8 mouse cellular contexts compared by ENCODE assay signal in the genomic region with DNA sequence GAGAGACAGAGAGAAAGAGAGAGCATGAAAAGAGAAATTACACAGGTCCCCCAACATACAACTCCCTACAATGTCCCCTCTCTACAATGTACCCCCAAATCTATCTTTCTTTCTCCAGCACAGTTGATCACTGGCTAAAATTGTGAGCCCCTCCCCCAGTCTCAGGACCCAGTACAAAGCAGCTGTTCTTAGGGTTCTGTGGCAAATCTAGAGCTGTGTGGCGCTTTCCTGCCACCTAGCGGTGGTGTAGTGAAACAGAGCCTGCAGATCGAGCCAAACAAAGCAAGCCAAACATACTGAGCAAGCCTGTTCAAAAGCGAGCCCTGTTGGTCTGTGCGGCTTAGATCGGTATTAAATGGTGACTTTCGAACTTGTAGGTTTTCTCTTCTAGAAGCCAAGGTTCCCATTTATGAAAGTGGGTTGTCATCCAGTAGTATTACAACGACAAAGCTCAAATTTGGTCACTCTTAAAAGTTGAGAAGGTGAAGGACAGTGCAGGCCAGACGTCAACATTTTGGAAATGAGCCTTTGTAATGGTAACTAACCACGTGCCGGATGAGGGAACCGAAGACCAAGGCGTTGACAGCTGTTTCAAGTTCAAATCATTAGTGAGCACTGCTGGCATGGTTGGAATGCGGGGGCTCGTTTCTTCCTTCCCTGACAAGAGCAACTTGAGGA. TPM values are rescaled to one million over a fixed set of nuclear protein-coding genes. Genes with fewer than 3 reads are reported as not detected.
A peak's percentile ranks its signal among the peaks of the same experiment; 100 is the strongest.
DNase-seq lines count a peak whose midpoint lies in the region; ATAC-seq and TF ChIP-seq lines count a peak whose summit lies in the region.

No protein-coding gene starts in this region.

- no peak overlapping the region for H3K4me3 ChIP-seq in cortical plate, adult 2 months (ENCODE audit: insufficient read depth, low read length)
- no peak overlapping the region for H3K4me3 ChIP-seq in intestine, embryonic 16.5 days (ENCODE audit: low read length)
- H3K4me3 ChIP-seq in midbrain, embryonic 13.5 days (replicated peaks), result no peak overlapping the region

- WGBS in intestine, embryonic 16.5 days, result 32% methylated on average over 15 of the region's 15 CpGs
- 27% methylated on average over 15 of the region's 15 CpGs for WGBS in midbrain, embryonic 13.5 days

- TF ChIP-seq CTCF in cortical plate, adult 2 months (IDR thresholded peaks at IDR 0.05; ENCODE audit: extremely low read depth, insufficient read depth, low read length), result peak; percentile 94

- TF ChIP-seq POLR2A in cortical plate, adult 2 months (IDR thresholded peaks at IDR 0.05; ENCODE audit: extremely low read depth, insufficient read depth, low read length), result no peak

- no peak overlapping the region for H3K4me2 ChIP-seq in intestine, embryonic 16.5 days (ENCODE audit: low read depth, low read length)
- no peak overlapping the region for H3K4me2 ChIP-seq in midbrain, embryonic 13.5 days (replicated peaks)

- no peaks in the 10 kb centered on the region for H3K4me1 ChIP-seq in cortical plate, adult 2 months (ENCODE audit: control insufficient read depth, insufficient read depth, low read length)
- no peaks in the 10 kb centered on the region for H3K4me1 ChIP-seq in intestine, embryonic 16.5 days (ENCODE audit: control insufficient read depth, insufficient read depth, low read length)
- H3K4me1 ChIP-seq in midbrain, embryonic 13.5 days (replicated peaks), result peaks cover 31% of the 10 kb centered on the region

- intact Hi-C loops in left cerebral cortex, postnatal 14 days (cut with DNase I), result loop anchor here (2.0 to 10.0 kb wide), 3 partner anchors 143 to 565 kb away; a partner anchor contains a TSS

- H3K9me3 ChIP-seq in intestine, embryonic 16.5 days (ENCODE audit: control insufficient read depth, low read length), result no peaks in the 10 kb centered on the region
- H3K9me3 ChIP-seq in midbrain, embryonic 13.5 days, result no peaks in the 10 kb centered on the region

- 0 out of 2 replicates have a peak, but pooled peaks have one; percentile 60 for ATAC-seq in intestine, embryonic 16.5 days
- ATAC-seq in midbrain, embryonic 13.5 days, result peak; percentile 88

- no peaks in the 10 kb centered on the region for H3K36me3 ChIP-seq in intestine, embryonic 16.5 days (ENCODE audit: control insufficient read depth, insufficient read depth, low read length)
- no peaks in the 10 kb centered on the region for H3K36me3 ChIP-seq in midbrain, embryonic 13.5 days

- no peaks in the 10 kb centered on the region for H3K27me3 ChIP-seq in intestine, embryonic 16.5 days (replicated peaks; ENCODE audit: control insufficient read depth, insufficient read depth, low read length)
- H3K27me3 ChIP-seq in midbrain, embryonic 13.5 days, result no peaks in the 10 kb centered on the region

- H3K9ac ChIP-seq in intestine, embryonic 16.5 days (ENCODE audit: low read depth, low read length), result no peak overlapping the region
- H3K9ac ChIP-seq in midbrain, embryonic 13.5 days (replicated peaks), result no peak overlapping the region

- peak; percentile 59 for DNase-seq in ovary, adult 18-20 months (ENCODE audit: low spot score)
- no peak for DNase-seq in ovary, postnatal 10 days (ENCODE audit: low spot score)
- peak; percentile 76 for DNase-seq in gastrocnemius, postnatal 10 days
- DNase-seq in left cerebral cortex, postnatal 14 days (ENCODE audit: low spot score in 2 of 2), result peak; percentile 85 to 86
- peak; percentile 42 to 67 for DNase-seq in spleen, adult 18-20 months

- no peak overlapping the region for H3K27ac ChIP-seq in cortical plate, adult 2 months (ENCODE audit: insufficient read depth, low read length)
- H3K27ac ChIP-seq in intestine, embryonic 16.5 days (ENCODE audit: low read length), result no peak overlapping the region
- no peak overlapping the region for H3K27ac ChIP-seq in midbrain, embryonic 13.5 days

RNA-seq across cellular contexts. Expression of a gene that starts 44.8 kb away (rescaled TPM):
- polyA plus RNA-seq in cortical plate, adult 2 months (2012; rRNA removed), result 11.7 and 12.7 TPM in 2 replicates
- total RNA-seq in gastrocnemius, postnatal 10 days (2021), result 1 to 10 TPM; 1.2 to 3.0 TPM
- polyA plus RNA-seq in intestine, embryonic 16.5 days (2015; fragmentation: Nextera tagmentation; extraction: Ambion mirVana), result 9.2 and 9.6 TPM in 2 replicates
- total RNA-seq in left cerebral cortex, postnatal 14 days (2021), result 1 to 10 TPM; 5.5 to 6.4 TPM
- polyA plus RNA-seq in midbrain, embryonic 13.5 days (2015; fragmentation: Nextera tagmentation; extraction: Ambion mirVana), result 8.0 and 8.1 TPM in 2 replicates
